Mouse (Mus musculus): ENCODE results near the gene Srek1ip1.

Srek1ip1 gene

DNA sequence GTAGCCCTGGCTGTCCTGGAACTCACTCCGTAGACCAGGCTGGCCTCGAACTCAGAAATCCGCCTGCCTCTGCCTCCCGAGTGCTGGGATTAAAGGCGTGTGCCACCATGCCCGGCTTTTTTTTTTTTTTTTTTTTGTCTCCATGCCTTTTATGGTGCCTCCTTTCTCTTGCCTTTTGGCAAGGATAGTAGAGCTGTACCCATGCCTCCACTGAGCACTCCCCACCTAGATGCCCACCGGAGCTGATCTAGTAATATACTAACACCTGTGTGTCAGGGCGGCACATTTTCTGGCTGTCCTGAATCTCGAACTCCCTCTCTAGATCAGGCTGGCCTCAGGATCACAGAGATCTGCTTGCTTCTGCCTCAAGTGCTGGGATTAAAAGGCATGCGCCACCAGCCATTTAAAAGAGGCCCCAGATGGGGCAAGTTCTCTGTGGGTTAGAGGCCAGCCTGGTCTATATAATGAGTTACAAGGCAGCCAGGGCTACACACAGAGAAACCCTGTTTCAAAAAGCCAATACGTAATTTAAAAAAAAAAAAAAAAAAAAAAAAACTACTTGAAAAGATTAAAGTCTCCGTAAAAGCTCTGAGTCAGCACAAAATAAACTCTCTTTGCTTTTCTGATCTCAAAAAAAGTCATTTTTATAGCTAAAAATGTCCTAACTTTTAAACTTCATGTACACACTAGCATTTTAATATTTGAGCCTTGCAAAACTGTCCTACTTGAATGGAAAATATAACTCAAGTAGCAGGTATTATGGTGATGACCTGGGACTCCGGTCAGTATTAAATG, 51.2 kb downstream of the Srek1ip1 start:
- no peak for DNase-seq

DNA sequence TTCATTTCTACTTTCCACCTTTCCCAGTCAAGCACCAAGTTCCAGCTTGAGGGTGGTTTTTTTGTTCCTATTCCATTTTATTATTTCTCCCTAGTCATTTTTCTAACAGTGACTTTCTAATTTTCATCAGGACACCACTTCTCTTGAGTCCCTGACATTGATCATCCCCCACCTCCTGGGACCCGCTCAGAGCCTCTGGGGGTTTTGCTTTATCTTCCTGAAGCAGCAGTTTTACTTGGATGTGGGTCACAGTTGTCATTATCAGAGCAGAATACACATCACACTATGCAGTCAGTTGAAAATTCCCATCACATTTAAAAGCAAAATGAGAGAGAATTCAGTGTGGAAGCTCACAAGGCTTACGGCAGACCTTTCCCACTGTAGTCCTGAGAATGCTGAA, 61.4 kb downstream of the Srek1ip1 start:
- DNase-seq = no peak

DNA sequence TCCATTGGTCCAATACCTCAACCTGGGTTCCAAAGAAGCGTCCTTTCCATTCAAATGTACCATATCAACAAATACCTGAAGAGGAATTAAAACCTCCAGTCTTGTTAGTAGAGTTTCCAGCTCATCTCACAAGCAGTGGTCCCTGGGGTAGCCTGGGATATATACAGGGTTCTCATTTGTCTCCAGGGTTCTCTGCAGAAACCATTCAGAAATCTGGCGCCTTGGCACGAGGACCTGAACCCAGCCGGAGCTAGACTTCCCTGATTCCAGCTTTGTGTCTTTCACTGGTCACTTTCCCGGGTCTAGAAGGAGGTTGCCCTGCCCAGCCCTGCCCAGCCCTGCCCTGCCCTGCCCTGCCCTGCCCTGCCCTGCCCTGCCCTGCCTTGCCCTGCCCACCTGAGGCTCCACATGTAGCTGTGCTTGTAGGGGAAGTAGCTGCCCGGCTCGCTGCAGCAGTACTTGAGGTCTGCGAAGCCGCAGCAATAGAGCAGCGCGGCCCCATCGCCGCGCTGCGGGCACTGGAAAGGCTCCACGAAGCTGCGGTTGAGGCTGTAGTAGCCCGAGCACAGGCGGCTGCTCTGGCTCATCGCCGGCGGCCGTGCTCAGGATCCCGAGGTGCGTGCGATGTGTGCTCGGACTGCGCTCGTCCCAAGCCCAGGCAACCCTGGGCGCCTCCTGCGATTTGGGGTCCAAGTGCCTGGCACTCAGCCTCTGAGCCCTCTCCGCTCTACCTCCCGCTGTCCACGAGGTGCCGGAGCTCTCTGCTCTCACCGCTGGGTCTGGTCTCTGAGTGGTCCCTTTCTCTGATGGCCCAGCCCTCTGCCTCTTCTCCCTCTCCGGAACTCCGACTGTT, 71.1 kb downstream of the Srek1ip1 start, which contains the start of gene Shisal2b:
Gene Shisal2b (minus strand): TSS at position 767 of the 853 bp plus-strand sequence.
- DNase-seq = peak; percentile 80 to 85

DNA sequence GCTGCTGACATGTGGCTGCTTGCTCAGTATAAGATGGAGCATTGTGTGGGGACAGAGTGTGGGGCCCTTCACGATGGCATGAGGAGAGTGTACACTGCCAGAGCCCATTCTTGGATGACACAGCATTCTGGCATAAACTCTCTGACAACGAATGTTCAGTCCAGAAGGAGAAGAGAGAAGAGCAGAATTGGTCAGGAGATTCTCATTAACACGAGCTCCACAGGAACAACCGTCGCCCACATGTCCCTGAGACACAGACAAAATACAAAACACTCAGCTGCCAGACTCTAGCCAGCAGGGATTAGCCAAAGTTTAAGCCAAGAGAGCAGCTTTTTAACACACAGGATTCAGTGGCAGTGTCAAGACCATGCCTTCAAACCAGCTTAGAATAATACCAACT, 74.4 kb downstream of the Srek1ip1 start:
- DNase-seq = peak; percentile 64 to 68

DNA sequence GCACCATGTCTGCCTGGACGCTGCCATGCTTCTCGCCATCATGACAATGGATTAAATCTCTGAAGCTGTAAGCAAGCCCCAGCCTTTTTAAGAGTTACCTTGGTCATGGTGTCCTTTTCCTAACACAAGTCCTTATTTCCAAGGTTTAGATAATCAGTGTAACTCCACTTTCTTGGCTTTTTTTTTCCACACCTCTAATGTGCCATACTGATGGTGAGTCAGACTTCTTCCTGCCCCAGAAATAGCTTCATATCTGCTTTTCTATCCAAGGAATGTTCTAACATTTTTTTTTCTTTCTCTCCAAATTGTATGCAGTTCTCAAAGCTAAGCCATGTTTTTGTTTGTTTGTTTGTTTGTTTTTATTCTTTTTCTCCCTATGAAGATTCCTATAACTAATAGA, 77.6 kb downstream of the Srek1ip1 start:
- no peak for DNase-seq

DNA sequence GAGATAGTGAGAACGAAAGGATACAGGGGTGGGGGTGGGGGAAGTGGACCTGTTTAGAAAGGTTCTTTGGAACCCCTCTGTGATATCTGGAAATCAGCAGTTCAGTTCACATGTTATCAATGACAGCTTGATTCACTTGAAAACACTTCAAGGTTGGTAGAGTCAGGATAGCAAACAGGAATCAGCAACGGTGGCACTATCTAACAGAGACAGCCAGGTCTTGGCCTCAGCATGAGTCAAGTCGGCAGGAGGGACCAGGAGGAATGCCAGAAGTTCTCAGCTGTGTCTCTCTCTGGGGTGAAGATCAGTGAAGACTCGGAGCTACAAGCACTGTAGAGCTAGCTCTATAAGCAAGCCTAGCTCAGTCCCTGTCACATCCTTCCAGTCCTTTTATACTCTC, 86.2 kb downstream of the Srek1ip1 start:
- DNase-seq = peak in 1 of 2 experiments; percentile 21

DNA sequence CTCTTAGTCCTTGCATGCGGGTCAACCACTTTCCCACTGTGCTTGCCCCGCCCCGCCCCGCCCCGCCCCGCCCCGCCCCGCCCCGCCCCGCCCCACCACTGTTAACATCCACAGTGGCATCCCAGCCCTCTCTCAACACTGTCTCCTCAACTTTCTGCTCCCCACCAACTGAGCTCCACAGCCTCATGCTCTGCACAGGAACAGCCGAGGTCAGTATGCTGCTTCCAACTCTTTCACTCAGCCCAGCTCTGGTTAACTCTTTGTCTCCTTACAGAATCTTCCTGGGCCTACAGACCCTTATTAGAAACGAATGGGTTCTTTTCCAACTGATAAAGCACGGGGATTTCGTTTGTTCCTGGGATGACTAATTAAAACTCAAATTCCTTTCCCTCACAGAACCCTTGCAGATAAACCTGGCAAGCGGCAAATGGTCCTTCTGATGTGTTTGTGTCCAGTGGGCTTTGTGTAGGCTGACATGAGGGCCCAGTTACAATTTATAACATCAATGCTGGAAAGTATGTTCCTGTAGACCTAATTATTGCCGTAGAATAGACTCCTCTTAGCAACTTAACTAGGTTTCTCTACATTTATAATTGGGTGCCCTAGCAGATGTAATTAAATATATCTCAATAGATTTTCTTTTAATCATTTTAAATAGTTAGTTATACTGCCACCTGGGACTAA, 91.4 kb downstream of the Srek1ip1 start:
- DNase-seq = no peak

DNA sequence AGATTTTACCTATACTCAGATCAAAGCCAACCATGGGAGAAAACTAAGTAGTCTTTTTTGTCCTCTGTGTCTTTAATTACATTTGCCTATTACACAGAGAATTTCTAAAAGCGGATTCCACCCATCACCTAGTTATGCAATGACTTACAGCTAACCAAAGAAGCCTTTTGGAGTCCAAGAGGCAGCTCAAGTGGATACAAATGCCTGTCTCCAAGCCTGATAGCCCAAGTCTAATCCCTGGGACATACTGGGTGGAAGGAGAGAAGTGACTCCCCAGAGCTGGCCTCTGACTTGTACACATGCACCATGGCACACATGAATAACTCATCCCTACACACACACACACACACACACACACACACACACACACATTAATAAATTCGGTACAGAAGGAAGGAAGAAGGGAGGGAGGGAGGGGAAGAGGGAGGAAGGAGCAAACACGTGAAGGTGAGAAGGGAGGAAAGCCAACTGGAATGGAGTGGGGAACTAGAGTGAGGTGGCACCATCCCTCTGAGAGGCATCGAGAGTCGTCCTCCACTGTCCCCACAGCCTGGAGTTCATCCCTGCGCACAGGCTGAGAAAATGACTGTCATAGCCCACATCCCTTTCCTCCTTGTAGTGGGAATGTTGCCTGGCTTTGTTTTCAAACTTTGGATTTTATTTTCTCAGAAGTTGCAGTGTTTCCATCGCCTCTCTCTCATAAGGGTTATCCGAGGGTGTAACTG, 94.2 kb downstream of the Srek1ip1 start:
- no peak for DNase-seq

All from cerebellum, postnatal 10 days (tissue).